Mouse (Mus musculus) heart, embryonic 10.5 days (tissue): ENCODE measurements around the gene Scimp. TPM values are rescaled to one million over a fixed set of nuclear protein-coding genes. Genes with fewer than 3 reads are reported as not detected.

Experiments used
- DNase-seq: peaks from one replicate; pipeline ENCODE4 v3.0.0-alpha.2; 2017; ENCODE audit warnings: low spot score
- H3K27ac ChIP-seq: fragments of 300-500 bp; sonication (generic); 2 replicates; pipeline ENCODE4 v1.5.1; 2016; ENCODE audit warnings: mild to moderate bottlenecking
- H3K27me3 ChIP-seq: fragments of 300-500 bp; sonication (generic); 2 replicates; pipeline ENCODE4 v1.6.1; 2016; ENCODE audit warnings: mild to moderate bottlenecking; ENCODE audit not compliant: poor library complexity, insufficient read depth, severe bottlenecking
- H3K36me3 ChIP-seq: fragments of 300-500 bp; sonication (generic); 2 replicates; pipeline ENCODE4 v1.6.1; 2016; ENCODE audit warnings: mild to moderate bottlenecking, moderate library complexity
- H3K4me1 ChIP-seq: fragments of 300-500 bp; sonication (generic); 2 replicates; pipeline ENCODE4 v1.6.1; 2016; ENCODE audit warnings: mild to moderate bottlenecking
- H3K4me3 ChIP-seq: fragments of 300-500 bp; sonication (generic); 2 replicates; pipeline ENCODE4 v1.5.1; 2016; ENCODE audit warnings: mild to moderate bottlenecking, moderate library complexity
- H3K9me3 ChIP-seq: fragments of 300-500 bp; sonication (generic); 2 replicates; pipeline ENCODE4 v1.6.1; 2016; ENCODE audit warnings: mild to moderate bottlenecking, moderate library complexity
- WGBS: fragments of 180-500 bp; shearing (Covaris S2); methylation state at CpG from one replicate; pipeline ENCODE4 v1.1.7; 2016; 5-methylcytosine and 5-hydroxymethylcytosine counted together
- microRNA-seq: library from miRNA; unstranded; fragments of <30 nt; microRNA quantifications from one replicate; pipeline ENCODE4, GENCODE M21; 2017
- polyA plus RNA-seq: library from polyadenylated mRNA; unstranded; fragments of >200 nt; fragmentation: Nextera tagmentation; extraction: Ambion mirVana; gene quantifications from 2 replicates; pipeline ENCODE4 v1.2.1, GENCODE M21; 2016

The Scimp gene
- polyA plus RNA-seq, 1 experiment from 2014 or later: not detected

- no peak overlapping the region for H3K27ac ChIP-seq
- H3K27me3 ChIP-seq: no peaks in the 10 kb centered on the region
- no peaks in the 10 kb centered on the region for H3K36me3 ChIP-seq
- no peaks in the 10 kb centered on the region for H3K4me1 ChIP-seq
- H3K9me3 ChIP-seq: no peaks in the 10 kb centered on the region
- 58% methylated on average over 4 of the region's 4 CpGs for WGBS
- H3K4me3 ChIP-seq: no peak overlapping the region
- no peak for DNase-seq
These were observed 57.9 kb downstream of the Scimp start for GRCm38 (mm10) chr11:70754476-70754875.

- H3K4me1 ChIP-seq: no peaks in the 10 kb centered on the region
- 87% methylated on average over 10 of the region's 10 CpGs for WGBS
- DNase-seq: no peak
- H3K27me3 ChIP-seq: no peaks in the 10 kb centered on the region
- H3K4me3 ChIP-seq: no peak overlapping the region
- H3K27ac ChIP-seq: no peak overlapping the region
- H3K9me3 ChIP-seq: no peaks in the 10 kb centered on the region
- H3K36me3 ChIP-seq: no peaks in the 10 kb centered on the region
These were observed 59.2 kb downstream of the Scimp start for GRCm38 (mm10) chr11:70753146-70753545.

GRCm38 (mm10) chr11:70752337-70753017 lies 59.9 kb downstream of the Scimp start:
- H3K36me3 ChIP-seq: no peaks in the 10 kb centered on the region
- H3K27me3 ChIP-seq: no peaks in the 10 kb centered on the region
- no peaks in the 10 kb centered on the region for H3K9me3 ChIP-seq
- H3K4me3 ChIP-seq: no peak overlapping the region
- H3K4me1 ChIP-seq: no peaks in the 10 kb centered on the region
- WGBS: 76% methylated on average over 4 of the region's 4 CpGs
- DNase-seq: no peak
- no peak overlapping the region for H3K27ac ChIP-seq

- Histone ChIP-seq H3K27ac (no peak overlapping the region), H3K4me1 (no peaks in the 10 kb centered on the region), H3K36me3 (no peaks in the 10 kb centered on the region), H3K27me3 (no peaks in the 10 kb centered on the region), H3K4me3 (no peak overlapping the region), H3K9me3 (no peaks in the 10 kb centered on the region)
- 89% methylated on average over 4 of the region's 4 CpGs for WGBS
- DNase-seq: no peak
These were observed 64.4 kb downstream of the Scimp start for GRCm38 (mm10) chr11:70747876-70748545.

GRCm38 (mm10) chr11:70745636-70746035 lies 66.8 kb downstream of the Scimp start:
- Histone ChIP-seq H3K27ac (no peak overlapping the region), H3K27me3 (no peaks in the 10 kb centered on the region), H3K4me3 (no peak overlapping the region), H3K9me3 (no peaks in the 10 kb centered on the region), H3K4me1 (no peaks in the 10 kb centered on the region), H3K36me3 (no peaks in the 10 kb centered on the region)
- DNase-seq: no peak
- whole genome bisulfite sequencing: 59% methylated on average over 7 of the region's 7 CpGs

- Histone ChIP-seq H3K9me3 (no peaks in the 10 kb centered on the region), H3K36me3 (no peaks in the 10 kb centered on the region), H3K4me1 (no peaks in the 10 kb centered on the region), H3K4me3 (no peak overlapping the region), H3K27ac (no peak overlapping the region), H3K27me3 (no peaks in the 10 kb centered on the region)
- DNase-seq: no peak
- 80% methylated on average over 12 of the region's 12 CpGs for WGBS
These were observed 69.6 kb downstream of the Scimp start for GRCm38 (mm10) chr11:70742581-70743459.

GRCm38 (mm10) chr11:70742117-70742516 lies 70.3 kb downstream of the Scimp start:
- H3K27me3 ChIP-seq: no peaks in the 10 kb centered on the region
- H3K36me3 ChIP-seq: no peaks in the 10 kb centered on the region
- no peaks in the 10 kb centered on the region for H3K4me1 ChIP-seq
- 85% methylated on average over 7 of the region's 7 CpGs for WGBS
- no peak for DNase-seq
- H3K27ac ChIP-seq: no peak overlapping the region
- no peaks in the 10 kb centered on the region for H3K9me3 ChIP-seq
- H3K4me3 ChIP-seq: no peak overlapping the region

GRCm38 (mm10) chr11:70741603-70742002 lies 70.8 kb downstream of the Scimp start:
- no peaks in the 10 kb centered on the region for H3K36me3 ChIP-seq
- H3K27ac ChIP-seq: no peak overlapping the region
- no peak overlapping the region for H3K4me3 ChIP-seq
- no peaks in the 10 kb centered on the region; the same call in 1 of the 2 replicates for H3K4me1 ChIP-seq
- DNase-seq: no peak
- no peaks in the 10 kb centered on the region for H3K9me3 ChIP-seq
- WGBS: 88% methylated on average over 3 of the region's 3 CpGs
- H3K27me3 ChIP-seq: no peaks in the 10 kb centered on the region

Small RNA genes within 50 kb of the gene (microRNA-seq; reads per million reads assigned to microRNA genes)
- not detected for gene Gm22760

Other genes with a start within 250 kb of the Scimp start
- gene Mink1, start 249.7 kb downstream of the Scimp start, polyA plus RNA-seq: 12.6 and 14.9 TPM in 2 replicates
- not detected in 2 replicates for gene 4930544D05Rik, start 196.7 kb downstream of the Scimp start, polyA plus RNA-seq
- gene Chrne, start 193.4 kb downstream of the Scimp start, polyA plus RNA-seq: not detected in 2 replicates
- gene Gp1ba, start 173.5 kb downstream of the Scimp start, polyA plus RNA-seq: 1.6 and 1.9 TPM in 2 replicates
- 68.3 and 74.4 TPM in 2 replicates for gene Rnf167, start 165.4 kb downstream of the Scimp start, polyA plus RNA-seq
- 207 and 246 TPM in 2 replicates for gene Slc25a11, start 165.1 kb downstream of the Scimp start, polyA plus RNA-seq
- gene Pfn1, start 157.9 kb downstream of the Scimp start, polyA plus RNA-seq: 2,022 and 2,208 TPM in 2 replicates
- 188 and 256 TPM in 2 replicates for gene Eno3, start 155.4 kb downstream of the Scimp start, polyA plus RNA-seq
- gene Spag7, start 143.2 kb downstream of the Scimp start, polyA plus RNA-seq: 204 and 209 TPM in 2 replicates
- 12.0 and 12.5 TPM in 2 replicates for gene Camta2, start 124.5 kb downstream of the Scimp start, polyA plus RNA-seq
- gene Inca1, start 112.4 kb downstream of the Scimp start, polyA plus RNA-seq: 1.6 and 2.4 TPM in 2 replicates
- gene Kif1c, start 112.0 kb downstream of the Scimp start, polyA plus RNA-seq: 2.1 and 2.6 TPM in 2 replicates
- gene Zfp3, start 48.4 kb downstream of the Scimp start, polyA plus RNA-seq: 7.6 and 8.9 TPM in 2 replicates
- gene Rabep1, start 32.2 kb upstream of the Scimp start, polyA plus RNA-seq: 29.4 and 29.7 TPM in 2 replicates
- 129 and 139 TPM in 2 replicates for gene Nup88, start 157.4 kb upstream of the Scimp start, polyA plus RNA-seq
- 61.4 and 63.6 TPM in 2 replicates for gene Rpain, start 157.6 kb upstream of the Scimp start, polyA plus RNA-seq
- gene C1qbp, start 170.4 kb upstream of the Scimp start, polyA plus RNA-seq: 359 and 388 TPM in 2 replicates
- 21.0 and 23.3 TPM in 2 replicates for gene Dhx33, start 191.9 kb upstream of the Scimp start, polyA plus RNA-seq
- gene Mis12, start 207.0 kb upstream of the Scimp start, polyA plus RNA-seq: 32.9 and 45.5 TPM in 2 replicates
- 35.1 and 41.1 TPM in 2 replicates for gene Derl2, start 207.3 kb upstream of the Scimp start, polyA plus RNA-seq
- gene 6330403K07Rik, start 220.9 kb upstream of the Scimp start, polyA plus RNA-seq: 30.8 and 73.4 TPM in 2 replicates